Mouse (Mus musculus): ENCODE data around the gene Fyn. TPM values are rescaled to one million over a fixed set of nuclear protein-coding genes. Genes with fewer than 3 reads are reported as not detected.

Fyn gene
- total and polyA plus RNA-seq, 3 experiments: 14.9 to 42.4 (median 19.9) TPM

- H3K4me2 ChIP-seq (ENCODE audit: insufficient read depth, low read depth, poor library complexity, severe bottlenecking): no peak overlapping the region
- H3K9ac ChIP-seq (ENCODE audit: insufficient read depth, low read depth): no peak overlapping the region
- H3K27ac ChIP-seq (ENCODE audit: insufficient read depth, low read depth): no peak overlapping the region
- no peaks in the 10 kb centered on the region for H3K27me3 ChIP-seq (replicated peaks)
- H3K4me1 ChIP-seq (ENCODE audit: control insufficient read depth in 1 of 2, insufficient read depth in 2 of 2): peaks cover 0 to 36% of the 10 kb centered on the region in 2 experiments; a peak in 2 of 4 replicates
- peaks cover 12% of the 10 kb centered on the region for H3K9me3 ChIP-seq (replicated peaks; ENCODE audit: low read length)
- dilution Hi-C loops (cut with MboI; ENCODE audit: extremely low pct_ligation_motif_present, extremely low pct_unique_long_range_greater_than_20kb, low sequenced_read_pairs): no loop called here
- H3K36me3 ChIP-seq (replicated peaks in 1 of 2; ENCODE audit: control insufficient read depth in 1 of 2, insufficient read depth in 1 of 2, low read length in 1 of 2): peaks cover 0 to 55% of the 10 kb centered on the region in 2 experiments
- no peaks in the 10 kb centered on the region for H3K79me2 ChIP-seq (replicated peaks; ENCODE audit: control insufficient read depth, extremely low read depth, insufficient read depth, poor library complexity, severe bottlenecking)
- in situ Hi-C loops (cut with MboI; ENCODE audit: low pct_ligation_motif_present, low pct_unique_long_range_greater_than_20kb, low sequenced_read_pairs): no loop called here
- DNase-seq (ENCODE audit: extremely low read depth): no peak
- TF ChIP-seq PAX5 (IDR thresholded peaks at IDR 0.05; ENCODE audit: low read length): no peak
- H3K4me3 ChIP-seq (replicated peaks in 1 of 3; ENCODE audit: low read depth in 2 of 3, low read length in 2 of 3, poor library complexity in 1 of 3): no peak overlapping the region
Observed at GRCm38 (mm10) chr10:39387024-39387423, 18.4 kb downstream of the Fyn start.

- no peaks in the 10 kb centered on the region for H3K27me3 ChIP-seq (replicated peaks)
- no peak overlapping the region for H3K9ac ChIP-seq (ENCODE audit: insufficient read depth, low read depth)
- H3K4me2 ChIP-seq (ENCODE audit: insufficient read depth, low read depth, poor library complexity, severe bottlenecking): no peak overlapping the region
- peaks cover 0 to 31% of the 10 kb centered on the region in 2 experiments; a peak in 2 of 4 replicates for H3K4me1 ChIP-seq (ENCODE audit: control insufficient read depth in 1 of 2, insufficient read depth in 2 of 2)
- DNase-seq (ENCODE audit: extremely low read depth): no peak
- dilution Hi-C loops (cut with MboI; ENCODE audit: extremely low pct_ligation_motif_present, extremely low pct_unique_long_range_greater_than_20kb, low sequenced_read_pairs) (no loop called here), in situ Hi-C loops (cut with MboI; ENCODE audit: low pct_ligation_motif_present, low pct_unique_long_range_greater_than_20kb, low sequenced_read_pairs) (no loop called here)
- peaks cover 12% of the 10 kb centered on the region for H3K9me3 ChIP-seq (replicated peaks; ENCODE audit: low read length)
- TF ChIP-seq POLR2A (IDR thresholded peaks at IDR 0.05; ENCODE audit: low read depth, low read length) (no peak), ZC3H11A (IDR thresholded peaks at IDR 0.05; ENCODE audit: low read depth, low read length) (no peak), JUN (IDR thresholded peaks at IDR 0.05; ENCODE audit: insufficient read depth, low read depth, low read length) (no peak), SIN3A (IDR thresholded peaks at IDR 0.05; ENCODE audit: low read length) (no peak), BHLHE40 (IDR thresholded peaks at IDR 0.05; ENCODE audit: low read depth, low read length) (no peak), ZKSCAN1 (IDR thresholded peaks at IDR 0.05; ENCODE audit: borderline replicate concordance, low read depth, low read length) (no peak), MXI1 (IDR thresholded peaks at IDR 0.05; ENCODE audit: low read depth, low read length) (no peak), HCFC1 (IDR thresholded peaks at IDR 0.05; ENCODE audit: low read depth, low read length) (no peak), MAZ (IDR thresholded peaks at IDR 0.05; ENCODE audit: low read depth, low read length) (no peak), GABPA (IDR thresholded peaks at IDR 0.05; ENCODE audit: insufficient replicate concordance, low read depth, low read length) (no peak), KAT2A (IDR thresholded peaks at IDR 0.05; ENCODE audit: insufficient replicate concordance, low read length) (no peak), PAX5 (IDR thresholded peaks at IDR 0.05; ENCODE audit: low read length) (no peak), UBTF (IDR thresholded peaks at IDR 0.05; ENCODE audit: low read depth, low read length) (no peak), IRF4 (IDR thresholded peaks at IDR 0.05; ENCODE audit: low read depth, low read length) (no peak)
- H3K4me3 ChIP-seq (replicated peaks in 1 of 3; ENCODE audit: low read depth in 2 of 3, low read length in 2 of 3, poor library complexity in 1 of 3): no peak overlapping the region
- H3K27ac ChIP-seq (ENCODE audit: insufficient read depth, low read depth): no peak overlapping the region
- H3K79me2 ChIP-seq (replicated peaks; ENCODE audit: control insufficient read depth, extremely low read depth, insufficient read depth, poor library complexity, severe bottlenecking): no peaks in the 10 kb centered on the region
- H3K36me3 ChIP-seq (replicated peaks in 1 of 2; ENCODE audit: control insufficient read depth in 1 of 2, insufficient read depth in 1 of 2, low read length in 1 of 2): peaks cover 0 to 58% of the 10 kb centered on the region in 2 experiments
Observed at GRCm38 (mm10) chr10:39387556-39387955, 18.9 kb downstream of the Fyn start.

GRCm38 (mm10) chr10:39388144-39388543, 19.5 kb downstream of the Fyn start:
- Histone ChIP-seq H3K9ac (ENCODE audit: insufficient read depth, low read depth) (no peak overlapping the region), H3K4me2 (ENCODE audit: insufficient read depth, low read depth, poor library complexity, severe bottlenecking) (no peak overlapping the region), H3K27ac (ENCODE audit: insufficient read depth, low read depth) (no peak overlapping the region), H3K4me3 (replicated peaks in 1 of 3; ENCODE audit: low read depth in 2 of 3, low read length in 2 of 3, poor library complexity in 1 of 3) (no peak overlapping the region), H3K79me2 (replicated peaks; ENCODE audit: control insufficient read depth, extremely low read depth, insufficient read depth, poor library complexity, severe bottlenecking) (no peaks in the 10 kb centered on the region), H3K9me3 (replicated peaks; ENCODE audit: low read length) (peaks cover 12% of the 10 kb centered on the region), H3K36me3 (replicated peaks in 1 of 2; ENCODE audit: control insufficient read depth in 1 of 2, insufficient read depth in 1 of 2, low read length in 1 of 2) (peaks cover 0 to 59% of the 10 kb centered on the region in 2 experiments), H3K4me1 (ENCODE audit: control insufficient read depth in 1 of 2, insufficient read depth in 2 of 2) (peaks cover 0 to 25% of the 10 kb centered on the region in 2 experiments; a peak in 2 of 4 replicates), H3K27me3 (replicated peaks) (no peaks in the 10 kb centered on the region)
- dilution Hi-C loops (cut with MboI; ENCODE audit: extremely low pct_ligation_motif_present, extremely low pct_unique_long_range_greater_than_20kb, low sequenced_read_pairs) (no loop called here), in situ Hi-C loops (cut with MboI; ENCODE audit: low pct_ligation_motif_present, low pct_unique_long_range_greater_than_20kb, low sequenced_read_pairs) (no loop called here)
- no peak for TF ChIP-seq MAX (IDR thresholded peaks at IDR 0.05; ENCODE audit: low read length)
- TF ChIP-seq ELF1 (IDR thresholded peaks at IDR 0.05; ENCODE audit: low read depth, low read length): no peak
- TF ChIP-seq EP300 (IDR thresholded peaks at IDR 0.05; ENCODE audit: low read length): no peak
- TF ChIP-seq PAX5 (IDR thresholded peaks at IDR 0.05; ENCODE audit: low read length): no peak
- TF ChIP-seq RCOR1 (conservative IDR thresholded peaks at IDR 0.05; ENCODE audit: low read depth, low read length): no peak
- TF ChIP-seq MAZ (IDR thresholded peaks at IDR 0.05; ENCODE audit: low read depth, low read length): no peak
- no peak for TF ChIP-seq NRF1 (IDR thresholded peaks at IDR 0.05; ENCODE audit: low read depth, low read length)
- no peak for TF ChIP-seq SMC3 (IDR thresholded peaks at IDR 0.05; ENCODE audit: low read depth, low read length)
- TF ChIP-seq POLR2A (IDR thresholded peaks at IDR 0.05; ENCODE audit: low read depth, low read length): no peak
- no peak for TF ChIP-seq USF1 (IDR thresholded peaks at IDR 0.05; ENCODE audit: low read depth, low read length)
- no peak for DNase-seq (ENCODE audit: extremely low read depth)
